Mouse (Mus musculus) c-Kit-positive CD71-negative TER-119-negative erythroid progenitor cells, embryonic 14.5 days (primary cell): ENCODE measurements around the gene Tinagl1.

Source experiments
- DNase-seq: peaks from one replicate; pipeline ENCODE4 v3.0.0-alpha.2; 2013; ENCODE audit warnings: low read depth

Gene Tinagl1

GRCm38 (mm10) chr4:130141786-130142185, 33.1 kb downstream of the Tinagl1 start:
- DNase-seq, result no peak

DNA sequence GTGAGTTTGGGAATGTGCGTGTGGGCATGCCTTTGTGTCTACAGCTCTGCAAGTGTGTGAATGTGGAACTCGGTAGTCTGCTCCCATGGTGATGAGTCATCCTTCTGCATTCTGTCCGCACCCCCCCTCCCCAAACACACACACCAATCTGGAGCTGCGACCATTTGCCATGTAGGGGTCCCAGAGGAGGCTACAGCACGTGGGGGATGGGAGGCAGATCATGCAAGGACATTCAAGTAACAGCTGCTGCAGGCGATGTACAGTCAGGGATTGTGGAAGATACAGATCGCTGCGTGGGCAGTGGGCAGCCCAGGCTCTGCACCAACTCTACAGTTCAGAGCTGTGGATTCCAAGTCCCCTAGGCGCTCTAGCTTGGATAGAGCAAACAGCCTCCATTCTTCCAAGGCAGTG, 33.9 kb downstream of the Tinagl1 start:
- DNase-seq, result no peak

- DNase-seq, result no peak
These were observed 35.8 kb downstream of the Tinagl1 start, which contains the start of gene Hcrtr1 for GRCm38 (mm10) chr4:130139214-130139492. TSS of gene Hcrtr1 (minus strand) at chr4:130139359.

DNA sequence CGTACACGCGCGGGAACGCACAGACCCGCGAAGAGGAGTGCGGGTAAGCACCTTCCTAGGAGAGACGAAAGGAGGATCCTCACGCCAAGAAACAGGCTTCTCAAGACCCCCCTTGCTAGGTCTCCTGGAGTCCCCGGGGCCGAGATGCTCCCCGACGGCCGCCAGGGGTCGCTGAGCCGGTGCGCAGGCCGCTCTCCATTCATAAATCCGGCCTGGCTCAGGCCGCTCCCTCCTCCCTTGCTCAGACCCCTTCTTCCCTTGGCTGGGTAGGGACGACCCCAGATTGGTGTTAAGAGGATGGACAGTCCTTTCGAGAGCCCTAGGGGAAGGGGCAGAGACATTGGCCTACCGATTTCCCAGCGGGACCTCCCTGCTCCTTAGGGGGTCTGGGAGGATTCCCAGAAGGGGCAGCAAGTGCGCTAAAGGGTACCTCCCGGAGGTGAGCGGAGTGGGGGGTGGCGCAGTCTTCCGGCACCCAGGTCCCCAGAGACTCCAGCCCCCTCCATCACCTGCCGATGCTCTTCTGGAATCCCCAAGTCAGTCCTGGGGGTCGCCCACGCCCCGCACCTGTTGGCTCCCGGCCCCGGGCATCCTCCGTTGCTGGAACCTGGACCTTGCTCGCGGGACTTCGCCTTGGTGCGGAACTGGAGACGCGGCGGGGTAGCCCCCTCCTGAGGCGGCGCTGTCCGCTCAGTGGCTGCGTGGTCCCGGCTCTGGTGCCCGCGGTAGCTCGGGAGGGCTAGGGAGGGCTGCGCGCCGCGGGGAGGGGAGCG, 36.3 kb downstream of the Tinagl1 start:
- peak; percentile 41 for DNase-seq

DNA sequence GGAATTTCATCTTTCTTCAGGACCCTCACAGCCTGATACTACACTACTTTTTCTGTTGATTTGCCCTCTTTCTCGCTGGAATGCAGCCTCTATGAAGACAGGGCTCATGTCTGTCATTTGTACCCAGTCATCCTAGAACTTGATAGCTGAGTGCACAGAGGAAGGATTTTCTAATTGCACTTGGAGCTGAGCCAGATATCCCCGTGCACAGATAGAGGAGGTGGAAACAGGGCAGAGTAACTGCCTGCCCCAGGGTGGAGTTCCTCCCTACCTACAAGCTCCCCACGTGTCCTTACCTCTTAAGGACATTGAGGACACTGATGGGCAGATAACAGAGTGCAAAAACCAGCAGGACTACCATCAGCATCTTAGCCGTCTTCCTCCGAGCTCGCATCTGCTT, 41.5 kb downstream of the Tinagl1 start:
- no peak for DNase-seq

DNA sequence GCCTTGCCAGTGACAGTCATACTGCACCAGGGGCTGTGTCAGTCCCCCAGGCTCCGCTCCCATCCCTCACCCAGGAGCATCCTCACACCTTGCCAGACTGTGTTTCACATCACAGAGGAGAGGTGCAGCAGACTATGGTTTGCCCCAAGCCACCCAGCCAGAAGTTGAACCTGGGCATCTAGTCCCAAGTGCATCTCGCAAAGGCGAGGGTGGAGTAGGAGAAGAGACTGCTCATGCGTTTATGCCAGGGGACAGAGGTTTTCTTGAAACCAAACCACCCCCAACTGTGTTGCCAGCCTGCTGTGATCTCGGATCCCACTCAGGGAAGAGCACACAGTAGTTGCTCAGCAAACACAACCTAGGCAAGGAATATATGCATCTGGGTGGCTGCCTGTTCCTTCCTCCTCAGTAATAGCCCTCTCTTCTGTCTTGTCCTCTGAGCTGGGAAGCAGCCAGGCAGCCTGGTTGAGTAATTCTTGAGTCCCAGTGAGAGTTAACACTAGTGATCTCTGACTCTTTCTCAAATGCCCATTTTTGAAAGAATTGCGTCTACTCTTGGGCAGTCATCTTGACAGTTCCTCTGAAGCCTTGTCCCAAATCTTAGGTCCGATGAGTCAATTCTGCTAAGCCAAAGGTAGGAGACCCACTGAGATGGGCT, 43.3 kb downstream of the Tinagl1 start:
- DNase-seq, result no peak

GRCm38 (mm10) chr4:130130641-130131350, 44.1 kb downstream of the Tinagl1 start:
- no peak for DNase-seq

DNA sequence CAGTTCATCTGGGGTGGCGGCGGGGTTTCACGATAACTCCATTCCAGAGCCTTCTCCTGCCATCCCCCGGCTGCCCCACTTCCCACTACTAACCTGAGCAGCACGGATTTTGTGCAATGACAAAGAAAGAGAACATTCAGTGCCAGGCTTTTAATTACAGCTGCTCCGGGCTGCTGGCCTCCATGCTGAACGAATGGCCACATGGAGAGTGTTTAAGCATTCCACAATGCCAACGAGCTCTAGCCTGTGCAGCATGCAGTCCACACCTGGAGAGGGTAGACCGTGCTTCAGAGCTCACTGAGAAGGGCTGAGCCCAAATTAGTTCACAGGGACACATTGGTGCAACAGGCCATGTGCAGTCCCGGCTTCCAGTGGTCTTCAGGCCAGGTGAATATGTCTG, 44.8 kb downstream of the Tinagl1 start:
- DNase-seq, result no peak

- no peak for DNase-seq
These were observed 46.0 kb downstream of the Tinagl1 start for GRCm38 (mm10) chr4:130128907-130129306.

GRCm38 (mm10) chr4:130125935-130126334, 49.0 kb downstream of the Tinagl1 start:
- DNase-seq, result no peak

- DNase-seq, result no peak
These were observed 49.8 kb downstream of the Tinagl1 start for GRCm38 (mm10) chr4:130125164-130125563.

DNA sequence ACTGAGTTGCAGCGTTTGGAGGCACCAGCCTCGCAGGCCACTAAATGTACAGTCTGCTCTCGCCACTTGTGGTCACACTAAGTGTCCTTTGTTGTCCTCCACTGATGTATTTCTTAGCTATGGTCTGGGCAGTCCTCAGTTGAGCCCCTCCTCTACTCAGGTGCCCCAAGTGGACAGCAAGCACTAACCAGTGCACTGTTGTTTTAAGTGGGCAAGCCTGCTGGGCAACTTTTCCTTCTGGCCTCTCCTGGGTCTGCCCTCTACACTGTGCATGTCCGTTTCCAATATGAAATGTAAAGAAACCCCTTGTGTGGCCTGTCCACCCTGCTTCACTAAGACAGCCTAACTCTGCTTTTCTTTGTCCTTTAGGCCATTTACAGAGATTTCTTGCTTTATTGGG, 50.8 kb downstream of the Tinagl1 start:
- no peak for DNase-seq

DNA sequence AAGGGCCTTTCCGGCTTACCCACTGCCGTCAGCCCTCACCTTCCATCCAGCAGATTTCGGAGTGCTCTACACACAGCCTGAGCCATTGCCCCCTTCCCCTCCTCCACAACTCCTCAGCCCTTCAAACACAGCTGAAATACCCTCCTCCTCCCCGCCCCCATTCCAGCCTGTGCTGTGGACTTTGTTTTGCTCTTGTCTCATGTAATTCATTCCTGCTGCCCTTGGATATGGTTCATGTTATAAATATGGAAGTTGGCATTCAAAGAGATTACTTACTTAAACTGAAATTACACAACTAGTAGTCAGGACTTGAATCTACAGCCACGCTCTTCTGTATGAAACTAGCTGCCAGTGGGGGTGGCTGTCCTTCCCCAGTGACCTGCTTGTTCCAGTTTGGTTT, 51.9 kb downstream of the Tinagl1 start:
- no peak for DNase-seq

DNA sequence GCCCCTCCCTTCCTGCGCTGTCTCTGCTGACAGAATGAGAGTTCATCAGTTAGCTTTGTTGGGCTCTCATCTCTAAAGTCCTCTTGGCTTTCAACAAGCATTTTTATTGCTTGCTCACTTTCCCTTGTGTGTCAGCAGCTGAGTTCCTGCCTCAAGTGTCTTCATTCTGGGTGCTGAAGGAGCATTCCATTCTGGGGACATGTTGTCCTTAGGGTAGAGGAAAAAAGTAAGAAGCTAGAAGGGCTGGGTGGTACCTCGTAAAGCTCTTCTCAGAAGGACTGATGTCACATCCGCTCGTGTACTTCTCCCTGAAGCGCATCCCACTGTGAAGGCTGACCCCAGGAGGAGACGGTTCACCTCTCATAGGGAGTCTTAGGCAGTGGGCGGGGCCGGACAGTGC, 53.4 kb downstream of the Tinagl1 start:
- no peak for DNase-seq

- DNase-seq, result no peak
These were observed 54.2 kb downstream of the Tinagl1 start for GRCm38 (mm10) chr4:130120752-130121151.
